Mouse (Mus musculus): ENCODE measurements around the gene Adgrv1. TPM values are rescaled to one million over a fixed set of nuclear protein-coding genes. Genes with fewer than 3 reads are reported as not detected.

Adgrv1 gene
- polyA plus RNA-seq, 1 experiment from 2014 or later = 16.6 TPM

GRCm38 (mm10) chr13:81449630-81450029 lies 183.3 kb downstream of the Adgrv1 start:
- Histone ChIP-seq H3K27me3 (no peaks in the 10 kb centered on the region), H3K4me3 (no peak overlapping the region), H3K9me3 (no peaks in the 10 kb centered on the region), H3K4me1 (replicated peaks) (no peaks in the 10 kb centered on the region), H3K36me3 (no peaks in the 10 kb centered on the region), H3K4me2 (no peak overlapping the region), H3K9ac (no peak overlapping the region), H3K27ac (replicated peaks) (no peak overlapping the region)
- 26% methylated on average over 4 of the region's 4 CpGs for WGBS
- ATAC-seq (ENCODE audit: low read depth) = no peak

DNA sequence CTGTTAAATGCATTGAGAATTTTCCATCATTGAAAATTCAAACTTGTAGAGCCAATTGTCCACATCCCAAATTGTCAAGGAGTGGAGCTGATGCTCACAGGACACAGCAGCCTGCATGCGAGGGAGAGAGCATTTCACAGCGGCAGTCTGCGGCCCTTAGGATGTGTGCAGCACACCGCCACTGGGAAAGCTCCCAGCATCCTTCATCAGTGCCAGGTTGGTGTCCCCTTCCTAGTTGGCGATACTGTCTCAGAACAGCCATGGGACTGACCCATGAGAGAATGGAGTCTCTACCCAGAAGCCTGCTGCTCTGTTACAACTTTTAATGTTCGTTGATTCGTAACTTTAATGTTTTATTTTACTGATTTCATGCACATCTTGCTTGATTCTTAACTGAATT lies 183.8 kb downstream of the Adgrv1 start:
- ATAC-seq (ENCODE audit: low read depth) = no peak
- H3K4me1 ChIP-seq (replicated peaks) = no peaks in the 10 kb centered on the region
- 63% methylated on average over 7 of the region's 7 CpGs for WGBS

DNA sequence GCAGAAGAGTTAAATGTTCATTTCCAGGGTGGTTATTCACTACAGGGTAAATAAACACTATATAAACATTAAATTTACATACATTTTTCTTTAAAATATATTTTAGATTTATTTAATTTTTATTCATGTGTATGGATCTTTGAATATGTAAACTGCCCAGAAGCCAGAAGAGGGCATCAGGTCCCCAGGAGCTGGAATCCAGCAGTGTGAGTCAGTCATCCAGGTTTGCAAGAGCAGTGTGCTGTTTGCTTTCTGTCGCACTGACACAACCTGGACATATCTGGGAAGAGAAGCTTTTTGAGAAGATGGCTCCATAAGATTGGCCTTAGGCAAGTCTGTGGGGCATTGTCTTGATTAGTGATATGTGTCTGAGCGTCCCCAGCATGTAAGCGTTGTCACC lies 191.5 kb downstream of the Adgrv1 start:
- Histone ChIP-seq H3K36me3 (no peaks in the 10 kb centered on the region), H3K4me2 (no peak overlapping the region), H3K9ac (no peak overlapping the region), H3K27ac (replicated peaks) (no peak overlapping the region), H3K9me3 (no peaks in the 10 kb centered on the region), H3K4me3 (no peak overlapping the region), H3K4me1 (replicated peaks) (no peaks in the 10 kb centered on the region), H3K27me3 (no peaks in the 10 kb centered on the region)
- no peak for ATAC-seq (ENCODE audit: low read depth)
- 92% methylated on average over 3 of the region's 3 CpGs for WGBS

More for the DNA sequence above, 183.8 kb downstream of the Adgrv1 start:
- no peaks in the 10 kb centered on the region for H3K9me3 ChIP-seq
- no peak overlapping the region for H3K4me2 ChIP-seq
- no peak overlapping the region for H3K4me3 ChIP-seq
- H3K27ac ChIP-seq (replicated peaks) = no peak overlapping the region
- H3K27me3 ChIP-seq = no peaks in the 10 kb centered on the region
- H3K36me3 ChIP-seq = no peaks in the 10 kb centered on the region
- H3K9ac ChIP-seq = no peak overlapping the region

DNA sequence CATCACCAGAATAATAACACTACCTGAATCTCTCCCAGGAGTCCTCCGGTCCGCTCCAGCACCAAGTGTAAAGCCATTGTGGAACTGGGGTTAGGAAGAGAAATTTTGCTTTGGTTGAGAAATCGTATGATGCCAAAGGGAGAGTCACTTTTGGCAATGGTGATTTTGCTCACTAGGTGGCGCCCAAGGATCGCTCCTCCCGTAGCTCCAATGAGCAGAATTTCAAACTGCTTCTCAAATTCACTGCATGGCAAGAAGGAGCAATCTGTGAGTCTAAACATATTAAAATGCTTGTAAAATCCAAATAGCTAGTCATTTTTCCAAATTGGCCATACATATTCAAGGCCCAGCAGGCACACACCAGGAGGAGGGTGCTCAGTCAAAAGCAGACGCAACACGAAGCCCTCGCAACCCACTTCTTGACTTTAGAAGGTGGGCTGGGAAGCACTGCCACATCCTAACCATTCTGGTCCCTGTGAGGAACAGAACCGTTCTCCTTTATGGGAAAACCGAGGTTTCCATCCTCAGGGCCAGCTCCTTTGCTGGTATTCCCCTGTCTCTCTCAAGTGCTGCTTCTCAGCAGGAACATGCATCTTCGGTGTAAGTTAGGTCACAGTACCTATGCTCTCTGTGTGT lies 193.4 kb downstream of the Adgrv1 start:
- no peak overlapping the region for H3K9ac ChIP-seq
- H3K4me3 ChIP-seq = no peak overlapping the region
- no peaks in the 10 kb centered on the region for H3K27me3 ChIP-seq
- no peak overlapping the region for H3K4me2 ChIP-seq
- ATAC-seq (ENCODE audit: low read depth) = peak; percentile 40; the same call in 1 of the 2 replicates
- 50% methylated on average over 12 of the region's 12 CpGs for WGBS
- no peaks in the 10 kb centered on the region for H3K4me1 ChIP-seq (replicated peaks)
- H3K27ac ChIP-seq (replicated peaks) = no peak overlapping the region
- H3K36me3 ChIP-seq = no peaks in the 10 kb centered on the region
- H3K9me3 ChIP-seq = no peaks in the 10 kb centered on the region

DNA sequence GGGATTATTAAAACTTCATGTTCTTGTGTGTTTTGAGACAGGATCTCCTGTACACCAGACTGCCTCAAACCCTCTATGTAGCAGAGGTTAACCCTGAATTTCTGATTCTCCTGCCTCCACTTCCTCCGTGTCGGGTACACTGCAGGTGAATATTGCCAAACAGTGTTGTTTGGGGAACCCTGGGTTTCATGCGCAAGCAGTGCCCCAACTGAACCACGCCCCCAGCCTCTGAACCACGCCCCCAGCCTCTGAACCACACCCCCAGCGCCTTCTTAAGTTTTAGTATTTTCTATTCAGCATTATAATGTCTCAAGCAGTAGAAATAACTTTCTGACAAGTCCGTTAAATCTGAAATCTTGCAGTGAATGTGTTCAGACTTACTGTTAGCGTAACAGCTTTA lies 195.9 kb downstream of the Adgrv1 start:
- H3K36me3 ChIP-seq = no peaks in the 10 kb centered on the region
- no peak for ATAC-seq (ENCODE audit: low read depth)
- no peaks in the 10 kb centered on the region for H3K27me3 ChIP-seq
- H3K9me3 ChIP-seq = no peaks in the 10 kb centered on the region
- H3K4me3 ChIP-seq = no peak overlapping the region
- 72% methylated on average over 8 of the region's 8 CpGs for WGBS
- no peak overlapping the region for H3K4me2 ChIP-seq
- H3K4me1 ChIP-seq (replicated peaks) = no peaks in the 10 kb centered on the region
- H3K9ac ChIP-seq = no peak overlapping the region
- no peak overlapping the region for H3K27ac ChIP-seq (replicated peaks)

- no peaks in the 10 kb centered on the region for H3K4me1 ChIP-seq (replicated peaks)
- no peak for ATAC-seq (ENCODE audit: low read depth)
- no peak overlapping the region for H3K27ac ChIP-seq (replicated peaks)
- H3K4me2 ChIP-seq = no peak overlapping the region
- no peaks in the 10 kb centered on the region; the same call in 1 of the 2 replicates for H3K36me3 ChIP-seq
- WGBS = 79% methylated on average over 15 of the region's 15 CpGs
- H3K4me3 ChIP-seq = no peak overlapping the region
- no peaks in the 10 kb centered on the region for H3K27me3 ChIP-seq
- no peak overlapping the region for H3K9ac ChIP-seq
- no peaks in the 10 kb centered on the region for H3K9me3 ChIP-seq
Observed at GRCm38 (mm10) chr13:81426896-81427755, 205.8 kb downstream of the Adgrv1 start.

- H3K4me2 ChIP-seq = no peak overlapping the region
- H3K4me1 ChIP-seq (replicated peaks) = no peaks in the 10 kb centered on the region
- H3K9ac ChIP-seq = no peak overlapping the region
- H3K4me3 ChIP-seq = no peak overlapping the region
- ATAC-seq (ENCODE audit: low read depth) = no peak
- no peaks in the 10 kb centered on the region for H3K27me3 ChIP-seq
- H3K36me3 ChIP-seq = no peaks in the 10 kb centered on the region
- no peak overlapping the region for H3K27ac ChIP-seq (replicated peaks)
- WGBS = 62% methylated on average over 6 of the region's 6 CpGs
- H3K9me3 ChIP-seq = no peaks in the 10 kb centered on the region
Observed at GRCm38 (mm10) chr13:81425111-81425510, 207.8 kb downstream of the Adgrv1 start.

GRCm38 (mm10) chr13:81424002-81424401 lies 209.0 kb downstream of the Adgrv1 start:
- no peak for ATAC-seq (ENCODE audit: low read depth)
- no peak overlapping the region for H3K27ac ChIP-seq (replicated peaks)
- no peak overlapping the region for H3K4me3 ChIP-seq
- H3K4me2 ChIP-seq = no peak overlapping the region
- no peak overlapping the region for H3K9ac ChIP-seq
- no peaks in the 10 kb centered on the region for H3K4me1 ChIP-seq (replicated peaks)
- no peaks in the 10 kb centered on the region for H3K27me3 ChIP-seq
- no peaks in the 10 kb centered on the region for H3K9me3 ChIP-seq
- peaks cover 3% of the 10 kb centered on the region; the same call in 1 of the 2 replicates for H3K36me3 ChIP-seq
- 63% methylated on average over 4 of the region's 4 CpGs for WGBS

GRCm38 (mm10) chr13:81407881-81408460 lies 225.0 kb downstream of the Adgrv1 start:
- H3K9me3 ChIP-seq = no peaks in the 10 kb centered on the region
- 86% methylated on average over 1 of the region's 1 CpGs for WGBS
- no peak overlapping the region for H3K9ac ChIP-seq
- H3K27ac ChIP-seq (replicated peaks) = no peak overlapping the region
- ATAC-seq (ENCODE audit: low read depth) = no peak
- H3K4me2 ChIP-seq = no peak overlapping the region
- H3K4me3 ChIP-seq = no peak overlapping the region
- no peaks in the 10 kb centered on the region for H3K36me3 ChIP-seq
- H3K27me3 ChIP-seq = no peaks in the 10 kb centered on the region
- no peaks in the 10 kb centered on the region for H3K4me1 ChIP-seq (replicated peaks)

DNA sequence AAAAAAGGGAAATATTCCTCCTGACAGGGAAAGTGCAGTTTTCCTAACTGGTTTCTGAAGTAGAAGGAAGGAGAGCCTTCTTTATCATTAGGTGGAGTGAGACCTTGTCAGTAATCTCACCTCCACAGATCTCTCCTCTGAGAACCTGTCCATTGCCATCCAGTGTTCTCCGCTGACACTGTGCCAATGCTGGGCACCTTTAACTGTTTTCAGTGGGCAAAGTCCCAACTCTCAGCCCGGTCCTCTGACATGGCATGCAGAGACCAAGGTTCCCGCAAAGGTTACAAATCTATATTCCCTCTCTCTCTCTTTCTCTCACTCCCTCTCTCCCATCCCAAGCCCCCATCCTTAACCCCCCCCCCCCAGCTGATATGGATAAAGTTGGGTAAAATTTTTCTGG lies 230.1 kb downstream of the Adgrv1 start:
- WGBS = 99% methylated on average over 3 of the region's 3 CpGs
- H3K4me3 ChIP-seq = no peak overlapping the region
- H3K9ac ChIP-seq = no peak overlapping the region
- H3K36me3 ChIP-seq = no peaks in the 10 kb centered on the region
- no peaks in the 10 kb centered on the region for H3K4me1 ChIP-seq (replicated peaks)
- no peak overlapping the region for H3K27ac ChIP-seq (replicated peaks)
- no peaks in the 10 kb centered on the region for H3K27me3 ChIP-seq
- H3K9me3 ChIP-seq = no peaks in the 10 kb centered on the region
- H3K4me2 ChIP-seq = no peak overlapping the region
- ATAC-seq (ENCODE audit: low read depth) = no peak

- Histone ChIP-seq H3K4me1 (replicated peaks) (no peaks in the 10 kb centered on the region), H3K27me3 (no peaks in the 10 kb centered on the region), H3K9ac (no peak overlapping the region), H3K4me3 (no peak overlapping the region), H3K36me3 (no peaks in the 10 kb centered on the region), H3K4me2 (no peak overlapping the region), H3K27ac (replicated peaks) (no peak overlapping the region), H3K9me3 (no peaks in the 10 kb centered on the region)
- no peak for ATAC-seq (ENCODE audit: low read depth)
- 36% methylated on average over 2 of the region's 2 CpGs for WGBS
Observed at GRCm38 (mm10) chr13:81402191-81402590, 230.8 kb downstream of the Adgrv1 start.

DNA sequence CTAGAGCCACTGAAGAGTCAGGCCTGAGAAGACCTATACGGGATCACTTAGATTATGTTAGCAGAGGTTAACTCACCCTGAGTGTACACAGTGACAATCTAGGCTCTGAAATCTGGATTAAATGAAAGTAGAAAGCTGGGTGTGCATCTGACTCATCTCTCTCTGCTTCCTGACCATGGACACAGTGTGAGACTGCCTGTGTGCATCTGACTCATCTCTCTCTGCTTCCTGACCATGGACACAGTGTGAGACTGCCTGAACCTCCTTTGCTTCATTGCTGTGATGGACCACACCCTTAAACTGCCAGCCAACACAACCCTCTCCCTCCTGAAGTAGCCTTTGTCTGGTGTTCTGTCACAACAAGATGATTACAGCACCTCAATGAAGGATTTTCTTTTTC lies 231.2 kb downstream of the Adgrv1 start:
- Histone ChIP-seq H3K9me3 (no peaks in the 10 kb centered on the region), H3K27ac (replicated peaks) (no peak overlapping the region), H3K9ac (no peak overlapping the region), H3K4me3 (no peak overlapping the region), H3K4me2 (no peak overlapping the region), H3K27me3 (no peaks in the 10 kb centered on the region), H3K36me3 (0 out of 2 replicates have a peak, but pooled peaks cover 3% of the 10 kb centered on the region), H3K4me1 (replicated peaks) (no peaks in the 10 kb centered on the region)
- no peak for ATAC-seq (ENCODE audit: low read depth)
- 89% methylated on average over 1 of the region's 1 CpGs for WGBS

Measured in neural tube, embryonic 13.5 days (tissue).